Mouse (Mus musculus) induced T-regulatory cell, adult 2 months (primary cell): ENCODE results near the gene Bbip1.
"Not testable (repeated sequence)": the region's sequence is repeated elsewhere in the genome, so short reads cannot be mapped to it uniquely, and the experiment has no call there.

Experiments used
- DNase-seq: peaks from one replicate; pipeline ENCODE4 v3.0.0-alpha.2; 2012; ENCODE audit warnings: low read depth

Gene Bbip1

GRCm38 (mm10) chr19:53943802-53944785 lies at the start of gene Bbip1, which contains the start of gene Shoc2:
Gene Bbip1, minus strand, starts transcription at chr19:53944627.
Gene Shoc2, plus strand, starts transcription at chr19:53944306.
- DNase-seq: peak; percentile 100

GRCm38 (mm10) chr19:53993860-53994259 lies 49.4 kb upstream of the Bbip1 start:
- DNase-seq: no peak

- DNase-seq: no peak
Observed at GRCm38 (mm10) chr19:53990538-53990937, 46.1 kb upstream of the Bbip1 start.

GRCm38 (mm10) chr19:53984628-53985027 lies 40.2 kb upstream of the Bbip1 start:
- DNase-seq: no peak

GRCm38 (mm10) chr19:53983336-53983735 lies 38.9 kb upstream of the Bbip1 start:
- peak; percentile 39 for DNase-seq

GRCm38 (mm10) chr19:53982041-53982440 lies 37.6 kb upstream of the Bbip1 start:
- no peak for DNase-seq

- no peak for DNase-seq
Observed at GRCm38 (mm10) chr19:53973656-53974055, 29.2 kb upstream of the Bbip1 start.

- DNase-seq: peak; percentile 51
Observed at GRCm38 (mm10) chr19:53971938-53972337, 27.5 kb upstream of the Bbip1 start.

GRCm38 (mm10) chr19:53969226-53969625 lies 24.8 kb upstream of the Bbip1 start:
- DNase-seq: no peak

- DNase-seq: no peak
Observed at GRCm38 (mm10) chr19:53964910-53965633, 20.6 kb upstream of the Bbip1 start.

GRCm38 (mm10) chr19:53964347-53964746 lies 19.9 kb upstream of the Bbip1 start:
- not testable (repeated sequence) for DNase-seq

- no peak for DNase-seq
Observed at GRCm38 (mm10) chr19:53962511-53962910, 18.1 kb upstream of the Bbip1 start.

GRCm38 (mm10) chr19:53957513-53957912 lies 13.1 kb upstream of the Bbip1 start:
- no peak for DNase-seq

- peak; percentile 66 for DNase-seq
Observed at GRCm38 (mm10) chr19:53945171-53946042, 980 bp upstream of the Bbip1 start.

- DNase-seq: no peak
Observed at GRCm38 (mm10) chr19:53944786-53945169, 351 bp upstream of the Bbip1 start.

- no peak for DNase-seq
Observed at GRCm38 (mm10) chr19:53942342-53942741, 2.1 kb downstream of the Bbip1 start.

GRCm38 (mm10) chr19:53941139-53941538 lies 3.3 kb downstream of the Bbip1 start:
- no peak for DNase-seq

GRCm38 (mm10) chr19:53939467-53939866 lies 5.0 kb downstream of the Bbip1 start:
- no peak for DNase-seq

- no peak for DNase-seq
Observed at GRCm38 (mm10) chr19:53934046-53934445, 10.4 kb downstream of the Bbip1 start.

GRCm38 (mm10) chr19:53933050-53933449 lies 11.4 kb downstream of the Bbip1 start:
- DNase-seq: no peak

- no peak for DNase-seq
Observed at GRCm38 (mm10) chr19:53929218-53929617, 15.2 kb downstream of the Bbip1 start.

GRCm38 (mm10) chr19:53926705-53927104 lies 17.7 kb downstream of the Bbip1 start:
- no peak for DNase-seq
